ENCODE assay signal across 8 mouse cellular contexts in genomic region chr5:118513629-118514526, GRCm38 (mm10). TPM values are rescaled to one million over a fixed set of nuclear protein-coding genes. Genes with fewer than 3 reads are reported as not detected.
DNase-seq lines count a peak whose midpoint lies in the region; ATAC-seq lines count a peak whose summit lies in the region.

No protein-coding gene starts in this region.

- H3K4me1 ChIP-seq in hindbrain, embryonic 13.5 days (replicated peaks): peaks cover 43% of the 10 kb centered on the region
- H3K4me1 ChIP-seq in lung, embryonic 16.5 days (replicated peaks; ENCODE audit: control insufficient read depth, insufficient read depth, low read length): peaks cover 30% of the 10 kb centered on the region

- H3K36me3 ChIP-seq in hindbrain, embryonic 13.5 days: no peaks in the 10 kb centered on the region
- no peaks in the 10 kb centered on the region for H3K36me3 ChIP-seq in lung, embryonic 16.5 days (ENCODE audit: control insufficient read depth, insufficient read depth, low read length)

- peak overlapping the region; percentile 31 for H3K4me3 ChIP-seq in hindbrain, embryonic 13.5 days
- peak overlapping the region; percentile 48 for H3K4me3 ChIP-seq in lung, embryonic 16.5 days (ENCODE audit: low read length)

- WGBS in hindbrain, embryonic 13.5 days: 4% methylated on average over 43 of the region's 43 CpGs
- WGBS in lung, embryonic 16.5 days: 3% methylated on average over 43 of the region's 43 CpGs

- H3K27ac ChIP-seq in hindbrain, embryonic 13.5 days: no peak overlapping the region
- H3K27ac ChIP-seq in lung, embryonic 16.5 days (ENCODE audit: low read length): peak overlapping the region; percentile 76

- no peaks in the 10 kb centered on the region for H3K9me3 ChIP-seq in hindbrain, embryonic 13.5 days
- no peaks in the 10 kb centered on the region for H3K9me3 ChIP-seq in lung, embryonic 16.5 days (ENCODE audit: control insufficient read depth, low read length)

- H3K4me2 ChIP-seq in hindbrain, embryonic 13.5 days: peak overlapping the region; percentile 57
- peak overlapping the region; percentile 75 for H3K4me2 ChIP-seq in lung, embryonic 16.5 days (ENCODE audit: low read depth, low read length)

- ATAC-seq in hindbrain, embryonic 13.5 days (ENCODE audit: low FRiP score): no peak
- peak; percentile 80 for ATAC-seq in lung, embryonic 16.5 days (ENCODE audit: low read depth)
- ATAC-seq in monocyte, adult 5-6 weeks (replicated peaks; ENCODE audit: insufficient number of reproducible peaks, low FRiP score, low TSS enrichment, poor library complexity, severe bottlenecking): no peak

- DNase-seq in T-cell, adult 2 months (ENCODE audit: low spot score): peak; percentile 24
- DNase-seq in cerebellum, postnatal 14 days: peak; percentile 51 to 65
- DNase-seq in frontal cortex, postnatal 36 days (ENCODE audit: low spot score in 2 of 2): peak; percentile 48 to 70
- peak; percentile 52 to 63 for DNase-seq in layer of hippocampus, postnatal 14 days (ENCODE audit: low spot score in 2 of 2)
- DNase-seq in ovary, postnatal 10 days (ENCODE audit: low spot score): peak; percentile 31

- H3K27me3 ChIP-seq in hindbrain, embryonic 13.5 days: peaks cover 38% of the 10 kb centered on the region; the same call in 1 of the 2 replicates
- H3K27me3 ChIP-seq in lung, embryonic 16.5 days (ENCODE audit: control insufficient read depth, insufficient read depth, low read depth, low read length): no peaks in the 10 kb centered on the region

- 0 out of 2 replicates have a peak overlapping the region, but pooled peaks have one; percentile 14 for H3K9ac ChIP-seq in hindbrain, embryonic 13.5 days
- peak overlapping the region; percentile 36 for H3K9ac ChIP-seq in lung, embryonic 16.5 days (ENCODE audit: low read length)

RNA-seq across cellular contexts. Expression of gene Med13l, which starts 46.6 kb away (rescaled TPM):
- polyA plus RNA-seq in hindbrain, embryonic 13.5 days (2015; fragmentation: Nextera tagmentation; extraction: Ambion mirVana): 15.3 and 16.3 TPM in 2 replicates
- total RNA-seq in layer of hippocampus, postnatal 14 days (2021): 10 to 100 TPM; 74.8 to 75.7 TPM
- 9.5 and 11.0 TPM in 2 replicates for polyA plus RNA-seq in lung, embryonic 16.5 days (2015; fragmentation: Nextera tagmentation; extraction: Ambion mirVana)
- 38.0 to 65.2 TPM (median 41.5 TPM) in 3 replicates for total RNA-seq in monocyte, adult 5-6 weeks (2017)
